Mouse (Mus musculus) right cerebral cortex, adult 2 months (tissue): Measurements from ENCODE around the gene Syt5.
A peak's percentile ranks its signal among the peaks of the same experiment; 100 is the strongest.

Experiments used
- DNase-seq, 2 experiments: peaks; one replicate each; pipeline ENCODE4 v3.0.0; 2021 to 2022; ENCODE audit warnings: low spot score in 2 of 2

The Syt5 gene

GRCm38 (mm10) chr7:4523205-4524130 lies 23.9 kb downstream of the Syt5 start:
- no peak for DNase-seq

DNA sequence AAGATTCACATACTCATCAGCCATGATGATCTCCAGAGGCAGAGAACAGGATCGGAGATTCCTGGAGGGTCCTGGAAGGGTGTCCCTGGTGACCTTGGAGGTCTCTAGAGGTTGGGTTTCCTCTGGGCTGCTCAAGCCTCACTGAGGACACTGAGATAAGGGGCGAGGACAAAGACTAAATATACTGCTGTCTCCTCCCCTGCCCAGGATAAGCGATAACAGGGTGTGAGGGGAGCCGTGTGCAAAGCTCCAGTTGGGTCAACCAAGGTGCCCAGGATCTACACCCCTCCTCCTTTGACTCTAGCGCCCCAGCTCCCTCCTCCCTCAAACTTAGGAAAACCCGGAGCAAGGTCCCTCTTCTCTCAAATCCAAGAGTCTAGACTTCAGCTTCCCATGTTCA lies 25.0 kb downstream of the Syt5 start:
- no peak for DNase-seq

DNA sequence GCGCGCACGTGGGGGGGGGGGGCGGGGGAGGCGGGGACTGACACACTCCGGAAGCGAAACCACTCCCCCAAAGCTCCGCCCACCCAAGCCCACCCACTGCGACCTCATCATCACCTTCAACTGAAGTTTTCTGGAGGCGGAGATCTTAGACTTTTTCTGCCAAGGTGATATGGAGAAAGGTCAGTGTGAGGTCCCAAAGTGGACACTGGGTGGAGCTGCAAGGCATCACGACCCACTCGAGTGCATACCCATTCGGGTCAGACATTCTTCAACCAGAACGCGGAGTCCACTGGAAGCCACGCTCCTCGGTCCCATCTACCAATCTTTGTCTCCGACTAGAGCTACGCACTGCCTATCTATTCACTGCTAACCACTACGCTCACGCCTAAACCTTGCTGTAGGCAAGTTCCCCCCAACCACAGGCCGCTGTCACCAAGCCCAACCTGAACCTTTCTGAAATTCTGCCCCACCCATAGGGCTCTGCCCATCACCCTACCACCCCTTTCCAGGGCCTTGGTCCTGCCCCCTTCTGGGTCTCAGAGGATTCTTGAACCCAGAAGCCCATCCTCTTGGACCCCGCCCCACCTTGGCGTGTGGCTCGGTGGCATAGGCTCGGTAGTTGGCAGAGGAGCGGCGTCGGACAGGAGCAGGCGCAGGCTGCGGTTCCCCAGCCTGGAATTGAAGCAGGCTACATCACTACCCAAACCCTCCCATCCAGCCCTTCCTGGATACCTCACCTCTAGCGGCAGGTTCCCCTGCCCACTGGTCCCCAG lies 25.9 kb downstream of the Syt5 start:
- DNase-seq = no peak

DNA sequence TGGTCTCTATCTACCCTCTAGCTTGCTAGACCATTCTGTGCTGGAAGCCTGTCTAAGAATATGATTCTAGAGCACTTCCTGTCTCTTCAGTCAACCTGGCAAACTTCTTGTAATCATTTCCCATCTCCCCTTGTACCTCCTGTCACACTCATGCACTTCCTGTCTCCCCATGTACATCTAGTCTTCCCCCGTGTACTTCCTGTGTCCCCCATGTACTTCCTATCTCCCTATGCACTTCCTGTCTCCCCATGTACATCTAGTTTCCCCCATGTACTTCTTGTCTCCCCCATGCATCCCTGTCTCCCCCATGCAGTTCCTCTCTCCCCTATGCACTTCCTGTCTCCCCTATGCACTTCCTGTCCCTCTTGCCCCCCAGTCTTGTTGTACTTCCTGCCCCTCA lies 28.9 kb downstream of the Syt5 start:
- no peak for DNase-seq

GRCm38 (mm10) chr7:4516332-4517050 lies 30.9 kb downstream of the Syt5 start, which contains the start of gene Tnnt1:
Tnnt1 (minus strand) TSS chr7:4516382.
- no peak for DNase-seq

DNA sequence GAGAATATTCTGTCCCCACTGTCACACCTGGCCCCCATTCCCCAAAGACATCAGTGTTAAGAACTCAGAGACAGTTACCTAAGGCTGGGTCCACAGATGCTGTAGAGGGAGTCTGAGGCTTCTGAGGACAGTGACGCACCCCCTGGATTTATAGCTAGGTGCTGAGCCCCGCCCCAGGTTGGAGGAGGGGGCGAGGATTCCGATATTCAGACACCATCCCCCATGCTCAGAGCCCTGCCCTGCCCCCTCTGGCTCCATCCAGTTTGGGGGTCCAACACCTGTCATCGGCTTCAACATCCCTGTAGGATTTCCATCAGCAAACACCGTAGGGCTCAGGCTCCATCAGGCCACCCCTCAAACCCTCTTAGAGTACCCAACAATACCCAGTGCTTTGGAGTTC lies 31.5 kb downstream of the Syt5 start:
- DNase-seq = no peak

GRCm38 (mm10) chr7:4513829-4514712 lies 33.3 kb downstream of the Syt5 start:
- DNase-seq = no peak

GRCm38 (mm10) chr7:4513236-4513635 lies 34.1 kb downstream of the Syt5 start:
- peak in 1 of 2 experiments; percentile 23 for DNase-seq

DNA sequence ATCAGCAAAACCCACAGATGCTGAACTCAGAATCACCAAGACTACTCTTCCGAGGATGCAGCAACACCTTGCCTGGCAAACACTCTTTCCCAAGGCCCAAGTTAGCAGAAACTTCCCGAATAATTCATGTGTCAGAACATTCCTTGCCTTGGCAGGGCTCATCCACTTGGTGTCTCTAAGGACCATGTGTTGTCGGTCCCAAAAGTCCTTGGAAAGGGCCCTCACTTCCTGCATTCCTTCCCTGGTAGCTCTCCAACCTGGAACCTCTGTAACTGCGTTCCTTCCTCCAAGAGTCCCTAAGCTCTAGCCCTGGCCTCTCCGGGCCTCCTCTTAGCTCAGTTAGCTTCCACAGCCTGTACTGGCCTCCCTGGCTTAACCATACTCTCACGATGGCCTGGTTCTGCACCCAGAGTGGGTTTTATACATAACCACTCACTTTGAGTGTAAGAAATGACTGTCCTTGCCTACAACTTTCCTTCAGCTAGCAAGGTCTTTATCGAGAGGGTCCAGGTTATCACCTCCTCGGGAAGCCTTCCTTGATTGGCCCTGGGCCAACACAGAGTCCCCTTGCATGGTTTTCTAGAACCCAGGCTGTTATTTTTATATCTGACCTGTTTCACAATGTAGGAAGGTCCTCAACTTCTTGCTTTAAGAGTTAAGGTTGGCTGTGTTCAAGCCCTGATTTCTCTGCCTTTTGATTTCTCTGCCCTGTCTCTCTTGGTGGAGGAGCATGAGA lies 35.7 kb downstream of the Syt5 start:
- no peak for DNase-seq

GRCm38 (mm10) chr7:4509863-4510608 lies 37.3 kb downstream of the Syt5 start:
- DNase-seq = peak in 1 of 2 experiments; percentile 43

DNA sequence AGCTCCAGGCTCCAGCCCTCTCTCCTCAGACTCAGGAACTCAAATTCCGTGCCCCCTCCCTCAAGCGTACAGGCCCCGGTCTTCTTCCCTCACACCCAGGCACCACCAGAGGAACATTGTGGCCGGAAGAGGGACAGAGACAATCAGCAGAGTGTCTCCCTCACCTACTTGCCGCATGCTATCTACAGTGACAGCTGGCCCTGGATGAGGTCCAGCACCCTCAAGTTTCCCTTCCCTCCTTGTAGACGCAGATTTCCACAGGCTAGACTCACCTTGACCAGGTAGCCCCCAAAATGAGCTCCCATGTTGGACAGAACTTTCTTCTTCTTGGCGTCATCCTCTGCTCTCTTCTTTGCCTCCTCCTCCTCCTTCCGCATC lies 38.6 kb downstream of the Syt5 start:
- DNase-seq = no peak

GRCm38 (mm10) chr7:4508062-4508738 lies 39.1 kb downstream of the Syt5 start:
- peak; percentile 34 to 45 for DNase-seq

DNA sequence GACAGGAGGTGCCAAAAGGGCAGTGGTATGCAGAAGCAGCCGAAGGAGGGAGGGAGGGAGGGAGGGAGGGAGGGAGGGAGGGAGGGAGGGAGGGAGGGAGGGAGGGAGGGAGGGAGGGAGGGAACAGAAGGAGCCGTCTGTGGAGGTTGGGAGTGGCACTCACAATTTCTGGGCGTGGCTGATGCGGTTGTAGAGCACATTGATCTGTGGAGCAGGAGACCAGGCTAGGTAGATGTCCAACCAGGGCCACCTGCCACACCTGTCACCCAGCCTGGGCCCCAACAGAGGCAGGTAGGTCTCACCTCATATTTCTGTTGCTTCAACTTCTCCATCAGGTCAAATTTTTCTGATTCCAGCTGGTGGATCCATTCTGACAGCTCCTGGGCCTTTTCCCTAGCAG lies 40.1 kb downstream of the Syt5 start:
- DNase-seq = no peak

GRCm38 (mm10) chr7:4504646-4505435 lies 42.5 kb downstream of the Syt5 start:
- DNase-seq = no peak

GRCm38 (mm10) chr7:4503858-4504257 lies 43.5 kb downstream of the Syt5 start:
- no peak for DNase-seq

- no peak for DNase-seq
These were observed 44.2 kb downstream of the Syt5 start for GRCm38 (mm10) chr7:4503100-4503499.

- peak; percentile 69 to 72 for DNase-seq
These were observed 44.8 kb downstream of the Syt5 start for GRCm38 (mm10) chr7:4502421-4503090.
